Mouse (Mus musculus): ENCODE measurements around the gene Spen. TPM values are rescaled to one million over a fixed set of nuclear protein-coding genes. Genes with fewer than 3 reads are reported as not detected.
"Not testable (repeated sequence)": the region's sequence is repeated elsewhere in the genome, so short reads cannot be mapped to it uniquely, and the experiment has no call there.

The Spen gene
- polyA plus RNA-seq, 1 experiment from 2014 or later: 12.7 TPM

DNA sequence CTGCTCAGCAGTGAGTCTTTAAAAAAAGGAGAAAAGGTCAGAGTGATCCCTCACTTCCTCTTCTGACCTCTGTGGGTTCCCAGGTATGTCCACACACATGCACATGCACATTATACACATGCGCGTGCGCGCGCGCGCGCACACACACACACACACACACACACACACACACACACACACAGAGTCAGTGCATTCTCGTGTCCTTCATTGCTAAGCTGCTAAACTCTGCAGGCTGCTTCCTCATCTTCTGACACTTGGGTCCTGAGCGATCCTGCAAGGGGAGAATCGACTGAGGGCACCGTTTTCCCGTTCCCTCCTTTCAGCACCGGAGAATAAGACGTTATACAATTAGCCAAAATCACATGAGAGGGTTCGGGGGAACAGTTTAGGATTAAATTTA is 20.3 kb upstream of the Spen start:
- Histone ChIP-seq H3K4me2 (peak overlapping the region; percentile 90), H3K9me3 (no peaks in the 10 kb centered on the region), H3K4me3 (peak overlapping the region; percentile 49), H3K9ac (peak overlapping the region; percentile 69; the same call in 1 of the 2 replicates), H3K36me3 (no peaks in the 10 kb centered on the region), H3K27me3 (no peaks in the 10 kb centered on the region), H3K27ac (peak overlapping the region; percentile 85), H3K4me1 (peaks cover 16% of the 10 kb centered on the region)
- no peak for ATAC-seq (ENCODE audit: insufficient number of reproducible peaks, insufficient read depth, low FRiP score, low TSS enrichment, low read depth)
- WGBS: 2% methylated on average over 8 of the region's 16 CpGs

- not testable (repeated sequence) for H3K4me2 ChIP-seq; H3K9me3 ChIP-seq; H3K4me3 ChIP-seq; H3K36me3 ChIP-seq; H3K9ac ChIP-seq; H3K27me3 ChIP-seq; ATAC-seq (ENCODE audit: insufficient number of reproducible peaks, insufficient read depth, low FRiP score, low TSS enrichment, low read depth)
- peaks cover 23% of the 10 kb centered on the region for H3K4me1 ChIP-seq
- 87% methylated on average over 6 of the region's 6 CpGs for WGBS
- peak overlapping the region; percentile 23; the same call in 1 of the 2 replicates for H3K27ac ChIP-seq
Observed at GRCm38 (mm10) chr4:141556163-141556562, 17.8 kb upstream of the Spen start.

- not testable (repeated sequence) for H3K36me3 ChIP-seq; ATAC-seq (ENCODE audit: insufficient number of reproducible peaks, insufficient read depth, low FRiP score, low TSS enrichment, low read depth); H3K9ac ChIP-seq; H3K9me3 ChIP-seq; H3K27ac ChIP-seq; H3K27me3 ChIP-seq; H3K4me2 ChIP-seq; H3K4me3 ChIP-seq
- H3K4me1 ChIP-seq: peaks cover 21% of the 10 kb centered on the region
- 81% methylated on average over 8 of the region's 9 CpGs for WGBS
Observed at GRCm38 (mm10) chr4:141554255-141554865, 16.0 kb upstream of the Spen start.

DNA sequence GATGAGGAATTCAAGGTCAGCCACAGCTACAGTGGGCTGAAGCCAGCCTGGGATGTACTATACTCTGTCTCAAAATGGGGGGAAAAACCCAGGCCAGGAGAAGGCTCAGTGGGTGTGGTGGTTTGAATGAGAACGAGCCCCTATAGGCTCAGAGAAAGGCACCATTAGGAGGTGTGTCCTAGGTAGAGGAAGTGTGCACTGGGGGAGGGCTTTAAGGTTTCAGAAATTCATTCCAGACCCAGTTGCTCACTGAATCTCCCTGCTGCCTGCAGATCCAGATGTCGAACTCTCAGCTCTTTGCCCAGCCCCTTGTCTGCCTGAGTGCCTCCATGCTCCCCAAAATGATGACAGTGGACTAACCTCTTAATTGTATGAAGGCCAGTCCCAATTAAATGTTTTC is 14.1 kb upstream of the Spen start:
- 11% methylated on average over 2 of the region's 2 CpGs for WGBS
- no peaks in the 10 kb centered on the region for H3K27me3 ChIP-seq
- peak overlapping the region; percentile 27; the same call in 1 of the 2 replicates for H3K4me2 ChIP-seq
- H3K4me1 ChIP-seq: peaks cover 21% of the 10 kb centered on the region
- no peaks in the 10 kb centered on the region for H3K36me3 ChIP-seq
- H3K9me3 ChIP-seq: no peaks in the 10 kb centered on the region
- ATAC-seq (ENCODE audit: insufficient number of reproducible peaks, insufficient read depth, low FRiP score, low TSS enrichment, low read depth): peak; percentile 82
- H3K27ac ChIP-seq: peak overlapping the region; percentile 76
- 0 out of 2 replicates have a peak overlapping the region, but pooled peaks have one; percentile 1 for H3K4me3 ChIP-seq
- no peak overlapping the region for H3K9ac ChIP-seq

DNA sequence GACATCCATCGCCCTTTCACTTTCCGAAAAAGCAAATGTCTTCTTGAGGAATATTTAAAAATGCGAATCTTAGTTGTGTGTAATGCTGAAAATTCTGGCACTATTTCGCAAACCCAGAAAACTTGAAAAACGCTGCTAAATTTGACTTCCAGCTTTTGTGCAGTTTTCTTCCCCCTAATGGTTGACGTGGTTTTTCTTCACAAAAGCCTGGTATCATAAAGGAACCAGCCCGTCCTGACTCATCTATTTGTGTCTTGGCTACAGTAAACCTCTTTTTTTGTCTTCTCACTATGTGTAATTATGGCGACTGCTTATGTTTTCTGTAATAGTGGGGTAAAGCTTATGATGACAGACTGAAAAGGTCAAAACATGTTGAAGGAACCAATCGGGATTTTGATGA is 8.9 kb upstream of the Spen start:
- ATAC-seq (ENCODE audit: insufficient number of reproducible peaks, insufficient read depth, low FRiP score, low TSS enrichment, low read depth): no peak
- 15% methylated on average over 9 of the region's 9 CpGs for WGBS

GRCm38 (mm10) chr4:141546334-141547200 is 8.2 kb upstream of the Spen start:
- Histone ChIP-seq H3K4me3 (peak overlapping the region; percentile 70), H3K9ac (peak overlapping the region; percentile 97)

More for the DNA sequence above, 8.9 kb upstream of the Spen start:
- peak overlapping the region; percentile 100 for H3K27ac ChIP-seq
- peak overlapping the region; percentile 70 for H3K4me3 ChIP-seq
- peak overlapping the region; percentile 98 for H3K4me2 ChIP-seq
- no peaks in the 10 kb centered on the region for H3K36me3 ChIP-seq
- H3K4me1 ChIP-seq: peaks cover 21% of the 10 kb centered on the region
- H3K9ac ChIP-seq: peak overlapping the region; percentile 97
- H3K9me3 ChIP-seq: no peaks in the 10 kb centered on the region
- no peaks in the 10 kb centered on the region for H3K27me3 ChIP-seq

GRCm38 (mm10) chr4:141545743-141546333 is 7.4 kb upstream of the Spen start:
- H3K4me1 ChIP-seq: peaks cover 19% of the 10 kb centered on the region
- no peaks in the 10 kb centered on the region for H3K36me3 ChIP-seq
- H3K4me2 ChIP-seq: peak overlapping the region; percentile 98
- peak overlapping the region; percentile 70 for H3K4me3 ChIP-seq
- H3K9me3 ChIP-seq: no peaks in the 10 kb centered on the region
- peak overlapping the region; percentile 97 for H3K9ac ChIP-seq
- H3K27me3 ChIP-seq: no peaks in the 10 kb centered on the region
- peak; percentile 77 for ATAC-seq (ENCODE audit: insufficient number of reproducible peaks, insufficient read depth, low FRiP score, low TSS enrichment, low read depth)
- peak overlapping the region; percentile 100 for H3K27ac ChIP-seq
- WGBS: under 1% methylated on average over 53 of the region's 56 CpGs

More at GRCm38 (mm10) chr4:141546334-141547200, 8.2 kb upstream of the Spen start:
- H3K27me3 ChIP-seq: no peaks in the 10 kb centered on the region
- under 1% methylated on average over 87 of the region's 98 CpGs for WGBS
- H3K36me3 ChIP-seq: no peaks in the 10 kb centered on the region
- no peaks in the 10 kb centered on the region for H3K9me3 ChIP-seq
- peak overlapping the region; percentile 100 for H3K27ac ChIP-seq
- peak overlapping the region; percentile 98 for H3K4me2 ChIP-seq
- H3K4me1 ChIP-seq: peaks cover 19% of the 10 kb centered on the region
- peak; percentile 82 for ATAC-seq (ENCODE audit: insufficient number of reproducible peaks, insufficient read depth, low FRiP score, low TSS enrichment, low read depth)

- H3K36me3 ChIP-seq: no peaks in the 10 kb centered on the region
- no peaks in the 10 kb centered on the region for H3K9me3 ChIP-seq
- peak; percentile 49 for ATAC-seq (ENCODE audit: insufficient number of reproducible peaks, insufficient read depth, low FRiP score, low TSS enrichment, low read depth)
- H3K4me1 ChIP-seq: peaks cover 19% of the 10 kb centered on the region
- H3K27me3 ChIP-seq: no peaks in the 10 kb centered on the region
- WGBS: under 1% methylated on average over 45 of the region's 45 CpGs
- H3K27ac ChIP-seq: peak overlapping the region; percentile 100
- H3K9ac ChIP-seq: peak overlapping the region; percentile 97
- H3K4me3 ChIP-seq: peak overlapping the region; percentile 70
- H3K4me2 ChIP-seq: peak overlapping the region; percentile 98
Observed at GRCm38 (mm10) chr4:141545071-141545742, 6.8 kb upstream of the Spen start.

- ATAC-seq (ENCODE audit: insufficient number of reproducible peaks, insufficient read depth, low FRiP score, low TSS enrichment, low read depth): no peak
- Histone ChIP-seq H3K36me3 (no peaks in the 10 kb centered on the region), H3K27ac (no peak overlapping the region), H3K9ac (no peak overlapping the region), H3K4me1 (peaks cover 19% of the 10 kb centered on the region), H3K4me3 (peak overlapping the region; percentile 70), H3K9me3 (no peaks in the 10 kb centered on the region), H3K27me3 (no peaks in the 10 kb centered on the region), H3K4me2 (peak overlapping the region; percentile 98)
- WGBS: 42% methylated on average over 2 of the region's 2 CpGs
Observed at GRCm38 (mm10) chr4:141544536-141544935, 6.1 kb upstream of the Spen start.

DNA sequence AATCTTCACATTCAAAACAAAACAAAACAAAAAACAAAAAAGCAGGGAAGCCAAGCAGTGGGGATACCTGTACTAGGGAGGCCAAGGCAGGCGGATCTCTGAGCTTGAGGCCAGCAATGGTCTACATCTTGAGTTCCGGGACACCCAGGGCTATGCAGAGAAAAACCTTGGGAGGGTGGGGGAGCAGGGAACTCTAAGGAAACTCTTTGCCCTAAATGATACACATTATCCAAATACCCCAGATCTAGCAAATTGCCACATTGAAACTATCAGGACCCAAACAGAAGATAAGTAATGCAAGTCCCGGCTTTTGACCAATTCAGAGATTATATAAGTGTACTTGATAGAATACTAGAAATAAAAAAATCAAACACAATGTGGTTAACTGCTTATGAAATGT is 5.2 kb upstream of the Spen start:
- Histone ChIP-seq H3K4me3 (no peak overlapping the region), H3K36me3 (no peaks in the 10 kb centered on the region), H3K9me3 (no peaks in the 10 kb centered on the region), H3K9ac (no peak overlapping the region), H3K4me2 (no peak overlapping the region), H3K4me1 (peaks cover 19% of the 10 kb centered on the region), H3K27me3 (no peaks in the 10 kb centered on the region), H3K27ac (no peak overlapping the region)
- ATAC-seq (ENCODE audit: insufficient number of reproducible peaks, insufficient read depth, low FRiP score, low TSS enrichment, low read depth): no peak
- 71% methylated on average over 3 of the region's 3 CpGs for WGBS

GRCm38 (mm10) chr4:141541851-141542250 is 3.5 kb upstream of the Spen start:
- H3K9ac ChIP-seq: no peak overlapping the region
- H3K4me1 ChIP-seq: peaks cover 11% of the 10 kb centered on the region
- H3K4me3 ChIP-seq: no peak overlapping the region
- WGBS: 42% methylated on average over 7 of the region's 7 CpGs
- no peak overlapping the region for H3K4me2 ChIP-seq
- no peak for ATAC-seq (ENCODE audit: insufficient number of reproducible peaks, insufficient read depth, low FRiP score, low TSS enrichment, low read depth)
- H3K9me3 ChIP-seq: no peaks in the 10 kb centered on the region
- no peaks in the 10 kb centered on the region for H3K36me3 ChIP-seq
- H3K27me3 ChIP-seq: no peaks in the 10 kb centered on the region
- H3K27ac ChIP-seq: no peak overlapping the region

Data from embryonic facial prominence, embryonic 13.5 days (tissue).